Mouse (Mus musculus): ENCODE results near the gene Macf1. TPM values are rescaled to one million over a fixed set of nuclear protein-coding genes. Genes with fewer than 3 reads are reported as not detected.
A peak's percentile ranks its signal among the peaks of the same experiment; 100 is the strongest.

Macf1 gene
- polyA plus RNA-seq, 1 experiment from 2014 or later, result 75.7 TPM

DNA sequence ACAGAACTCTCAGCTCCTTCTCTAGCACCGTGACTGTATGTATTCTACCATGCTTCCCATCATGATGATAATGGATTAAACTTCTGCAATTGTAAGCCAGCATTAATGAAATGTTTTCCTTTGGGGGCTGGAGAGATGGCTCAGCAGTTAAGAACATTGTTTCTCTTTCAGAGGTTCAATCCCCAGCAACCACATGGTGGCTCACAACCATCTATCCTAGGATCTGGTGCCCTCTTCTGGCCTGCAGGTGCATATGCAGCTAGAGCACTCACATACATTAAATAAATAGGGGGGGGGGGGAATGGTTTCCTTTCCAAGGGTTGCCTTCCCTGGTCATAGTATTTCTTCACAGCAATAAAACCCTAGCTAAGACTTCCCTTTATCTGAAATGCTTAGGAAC is 292.0 kb downstream of the Macf1 start:
- ATAC-seq, result no peak
- H3K4me1 ChIP-seq (ENCODE audit: control insufficient read depth, insufficient read depth, low read length), result no peaks in the 10 kb centered on the region
- H3K4me3 ChIP-seq (ENCODE audit: low read depth, low read length), result no peak overlapping the region
- no peaks in the 10 kb centered on the region for H3K9me3 ChIP-seq (replicated peaks; ENCODE audit: control insufficient read depth, low read length, poor library complexity, severe bottlenecking)
- H3K27ac ChIP-seq (ENCODE audit: low read length), result no peak overlapping the region
- peaks cover 46% of the 10 kb centered on the region for H3K36me3 ChIP-seq (ENCODE audit: control insufficient read depth, insufficient read depth, low read length)
- H3K9ac ChIP-seq (ENCODE audit: low read depth, low read length), result no peak overlapping the region
- WGBS, result 69% methylated on average over 1 of the region's 1 CpGs
- H3K27me3 ChIP-seq (ENCODE audit: control insufficient read depth, insufficient read depth, low read depth, low read length), result no peaks in the 10 kb centered on the region
- H3K4me2 ChIP-seq (ENCODE audit: low read length), result no peak overlapping the region

DNA sequence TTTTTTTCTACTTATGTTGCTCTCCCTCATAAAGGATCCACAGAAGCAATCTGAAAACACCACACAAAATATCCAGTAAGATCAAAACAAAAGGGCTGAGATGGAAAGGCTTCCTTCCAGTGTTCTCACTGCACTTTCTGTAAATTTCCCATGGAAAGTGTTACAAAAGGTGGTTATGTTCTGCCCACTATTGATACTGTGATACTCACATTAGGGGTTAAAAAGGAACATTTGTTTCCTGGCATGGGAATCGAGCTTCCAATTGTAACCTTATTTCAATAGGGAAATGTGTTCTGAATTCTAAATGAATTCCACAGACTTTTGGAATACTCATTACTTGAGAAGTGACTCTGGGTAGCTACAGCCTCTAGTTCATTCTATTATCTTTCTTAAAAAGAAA is 299.1 kb downstream of the Macf1 start:
- no peaks in the 10 kb centered on the region for H3K4me1 ChIP-seq (ENCODE audit: control insufficient read depth, insufficient read depth, low read length)
- no peaks in the 10 kb centered on the region for H3K27me3 ChIP-seq (ENCODE audit: control insufficient read depth, insufficient read depth, low read depth, low read length)
- H3K9ac ChIP-seq (ENCODE audit: low read depth, low read length), result no peak overlapping the region
- peaks cover 52% of the 10 kb centered on the region for H3K36me3 ChIP-seq (ENCODE audit: control insufficient read depth, insufficient read depth, low read length)
- peak overlapping the region; percentile 47 for H3K27ac ChIP-seq (ENCODE audit: low read length)
- no peak overlapping the region for H3K4me3 ChIP-seq (ENCODE audit: low read depth, low read length)
- H3K9me3 ChIP-seq (replicated peaks; ENCODE audit: control insufficient read depth, low read length, poor library complexity, severe bottlenecking), result no peaks in the 10 kb centered on the region
- H3K4me2 ChIP-seq (ENCODE audit: low read length), result no peak overlapping the region
- no peak for ATAC-seq
- WGBS, result 27% methylated on average over 1 of the region's 1 CpGs

DNA sequence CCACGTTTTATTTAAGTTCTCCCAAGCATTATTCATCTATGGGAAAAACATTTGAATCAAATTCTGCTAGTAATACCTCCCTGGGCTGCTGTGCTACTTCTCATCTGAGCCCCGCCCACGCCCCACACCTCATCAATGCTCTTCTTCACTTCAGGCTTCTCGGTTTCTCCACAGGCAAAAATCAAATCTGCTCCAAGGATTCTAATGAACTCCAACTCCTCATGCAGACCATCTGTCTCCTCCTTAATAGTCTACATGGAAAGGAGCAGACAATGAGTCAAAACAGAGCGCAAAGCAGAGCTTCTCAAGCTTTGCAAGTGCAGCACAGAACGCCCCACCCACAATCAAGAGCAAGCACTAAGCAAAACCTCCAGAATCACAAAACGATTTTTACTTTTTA is 301.0 kb downstream of the Macf1 start:
- Histone ChIP-seq H3K27me3 (ENCODE audit: control insufficient read depth, insufficient read depth, low read depth, low read length) (no peaks in the 10 kb centered on the region), H3K4me2 (ENCODE audit: low read length) (no peak overlapping the region), H3K36me3 (ENCODE audit: control insufficient read depth, insufficient read depth, low read length) (peaks cover 52% of the 10 kb centered on the region), H3K9ac (ENCODE audit: low read depth, low read length) (no peak overlapping the region), H3K27ac (ENCODE audit: low read length) (no peak overlapping the region), H3K4me1 (ENCODE audit: control insufficient read depth, insufficient read depth, low read length) (no peaks in the 10 kb centered on the region), H3K4me3 (ENCODE audit: low read depth, low read length) (no peak overlapping the region), H3K9me3 (replicated peaks; ENCODE audit: control insufficient read depth, low read length, poor library complexity, severe bottlenecking) (no peaks in the 10 kb centered on the region)
- WGBS, result 89% methylated on average over 7 of the region's 7 CpGs
- ATAC-seq, result no peak

DNA sequence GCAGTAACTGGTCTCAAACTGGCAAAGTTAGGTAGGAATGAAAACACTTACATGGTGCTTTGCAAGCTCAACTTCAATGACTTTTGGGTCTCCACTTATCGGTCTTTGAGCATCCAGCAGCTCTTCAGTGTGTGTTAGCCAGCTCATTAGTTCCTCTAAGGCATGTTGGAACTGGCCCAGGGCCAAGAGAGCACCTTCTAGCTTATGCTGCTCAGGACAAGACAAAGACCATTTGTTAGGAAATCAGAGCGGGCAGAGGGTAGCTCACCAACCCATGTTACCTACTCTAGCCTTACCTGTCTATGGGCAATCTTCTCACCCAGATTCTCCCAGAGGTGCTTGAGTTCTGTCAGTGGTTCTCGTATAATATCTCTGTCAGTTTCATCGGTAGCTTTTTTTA is 302.1 kb downstream of the Macf1 start:
- H3K9me3 ChIP-seq (replicated peaks; ENCODE audit: control insufficient read depth, low read length, poor library complexity, severe bottlenecking), result no peaks in the 10 kb centered on the region
- peaks cover 56% of the 10 kb centered on the region for H3K36me3 ChIP-seq (ENCODE audit: control insufficient read depth, insufficient read depth, low read length)
- WGBS, result 90% methylated on average over 4 of the region's 4 CpGs
- H3K27ac ChIP-seq (ENCODE audit: low read length), result no peak overlapping the region
- H3K27me3 ChIP-seq (ENCODE audit: control insufficient read depth, insufficient read depth, low read depth, low read length), result no peaks in the 10 kb centered on the region
- ATAC-seq, result no peak
- H3K9ac ChIP-seq (ENCODE audit: low read depth, low read length), result no peak overlapping the region
- H3K4me3 ChIP-seq (ENCODE audit: low read depth, low read length), result no peak overlapping the region
- H3K4me1 ChIP-seq (ENCODE audit: control insufficient read depth, insufficient read depth, low read length), result no peaks in the 10 kb centered on the region
- H3K4me2 ChIP-seq (ENCODE audit: low read length), result no peak overlapping the region

- Histone ChIP-seq H3K27me3 (ENCODE audit: control insufficient read depth, insufficient read depth, low read depth, low read length) (no peaks in the 10 kb centered on the region), H3K9me3 (replicated peaks; ENCODE audit: control insufficient read depth, low read length, poor library complexity, severe bottlenecking) (no peaks in the 10 kb centered on the region), H3K4me2 (ENCODE audit: low read length) (no peak overlapping the region), H3K4me3 (ENCODE audit: low read depth, low read length) (no peak overlapping the region), H3K9ac (ENCODE audit: low read depth, low read length) (no peak overlapping the region), H3K27ac (ENCODE audit: low read length) (no peak overlapping the region), H3K36me3 (ENCODE audit: control insufficient read depth, insufficient read depth, low read length) (peaks cover 58% of the 10 kb centered on the region), H3K4me1 (ENCODE audit: control insufficient read depth, insufficient read depth, low read length) (no peaks in the 10 kb centered on the region)
- WGBS, result 93% methylated on average over 11 of the region's 11 CpGs
- no peak for ATAC-seq
Measured at GRCm38 (mm10) chr4:123381598-123381997, 302.6 kb downstream of the Macf1 start.

DNA sequence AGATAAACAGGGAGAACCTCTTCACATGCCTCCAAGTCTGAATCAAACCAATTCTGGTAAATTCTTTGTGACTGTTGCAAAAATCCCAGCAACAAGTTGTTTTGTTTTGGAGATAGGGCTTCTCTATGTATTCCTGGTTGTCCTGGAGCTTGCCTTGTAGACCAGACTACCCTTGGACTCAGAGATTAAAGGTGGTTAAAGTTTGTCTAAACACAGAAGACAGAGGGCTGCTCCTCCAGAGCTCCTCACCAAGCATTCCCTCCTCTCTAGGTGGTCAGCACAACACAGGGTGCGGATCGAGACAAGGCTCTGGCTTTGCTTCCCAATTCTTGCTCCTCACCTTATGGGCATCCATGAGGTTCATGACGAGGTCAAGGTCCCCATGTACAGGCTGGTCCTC is 308.1 kb downstream of the Macf1 start:
- WGBS, result 97% methylated on average over 3 of the region's 3 CpGs
- no peak overlapping the region for H3K4me3 ChIP-seq (ENCODE audit: low read depth, low read length)

DNA sequence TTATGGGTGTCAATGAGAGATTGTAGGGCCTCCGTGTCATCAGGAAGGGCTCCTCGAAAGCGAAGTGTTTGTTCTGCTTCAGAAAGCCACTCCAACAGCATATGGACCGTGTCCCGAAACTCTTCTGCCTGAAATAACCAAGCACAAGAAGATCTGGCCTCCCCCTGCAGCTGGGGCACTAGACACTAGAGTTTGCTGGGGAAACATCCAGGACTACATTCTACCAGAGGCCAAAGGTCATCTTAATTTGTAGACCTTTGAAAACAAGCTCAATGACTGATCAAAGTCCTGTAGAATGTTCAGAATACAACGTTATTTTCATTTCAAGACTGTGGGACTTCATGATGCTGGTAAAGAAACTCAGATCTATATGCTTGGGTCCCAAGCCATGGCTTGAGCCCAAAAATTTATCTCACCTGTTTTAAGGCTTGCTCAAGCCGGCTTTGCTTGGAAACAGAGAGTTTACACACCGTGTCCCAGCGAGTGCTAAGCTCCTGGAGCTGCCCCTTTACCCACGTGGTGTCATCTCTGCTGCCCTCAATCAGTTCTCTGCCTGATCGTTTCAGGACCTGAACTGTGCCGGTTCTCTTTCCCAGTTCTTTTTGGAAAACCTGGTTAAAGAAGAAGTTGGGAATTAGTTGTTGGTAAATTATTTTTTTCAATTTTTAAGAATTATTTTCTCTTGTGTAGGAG is 309.7 kb downstream of the Macf1 start:
- no peaks in the 10 kb centered on the region for H3K9me3 ChIP-seq (replicated peaks; ENCODE audit: control insufficient read depth, low read length, poor library complexity, severe bottlenecking)
- WGBS, result 94% methylated on average over 12 of the region's 12 CpGs
- H3K27ac ChIP-seq (ENCODE audit: low read length), result no peak overlapping the region
- H3K36me3 ChIP-seq (ENCODE audit: control insufficient read depth, insufficient read depth, low read length), result peaks cover 70% of the 10 kb centered on the region
- H3K9ac ChIP-seq (ENCODE audit: low read depth, low read length), result no peak overlapping the region
- H3K4me1 ChIP-seq (ENCODE audit: control insufficient read depth, insufficient read depth, low read length), result no peaks in the 10 kb centered on the region
- no peak overlapping the region for H3K4me2 ChIP-seq (ENCODE audit: low read length)
- ATAC-seq, result no peak
- no peak overlapping the region for H3K4me3 ChIP-seq (ENCODE audit: low read depth, low read length)
- H3K27me3 ChIP-seq (ENCODE audit: control insufficient read depth, insufficient read depth, low read depth, low read length), result no peaks in the 10 kb centered on the region

More for the DNA sequence above, 308.1 kb downstream of the Macf1 start:
- Histone ChIP-seq H3K27me3 (ENCODE audit: control insufficient read depth, insufficient read depth, low read depth, low read length) (no peaks in the 10 kb centered on the region), H3K9ac (ENCODE audit: low read depth, low read length) (no peak overlapping the region), H3K4me2 (ENCODE audit: low read length) (no peak overlapping the region), H3K27ac (ENCODE audit: low read length) (no peak overlapping the region), H3K36me3 (ENCODE audit: control insufficient read depth, insufficient read depth, low read length) (peaks cover 65% of the 10 kb centered on the region), H3K4me1 (ENCODE audit: control insufficient read depth, insufficient read depth, low read length) (no peaks in the 10 kb centered on the region), H3K9me3 (replicated peaks; ENCODE audit: control insufficient read depth, low read length, poor library complexity, severe bottlenecking) (no peaks in the 10 kb centered on the region)
- no peak for ATAC-seq

GRCm38 (mm10) chr4:123363555-123363954 is 320.6 kb downstream of the Macf1 start:
- H3K36me3 ChIP-seq (ENCODE audit: control insufficient read depth, insufficient read depth, low read length), result peaks cover 27% of the 10 kb centered on the region
- no peaks in the 10 kb centered on the region for H3K27me3 ChIP-seq (ENCODE audit: control insufficient read depth, insufficient read depth, low read depth, low read length)
- ATAC-seq, result no peak
- no peak overlapping the region for H3K4me2 ChIP-seq (ENCODE audit: low read length)
- no peak overlapping the region for H3K9ac ChIP-seq (ENCODE audit: low read depth, low read length)
- H3K4me3 ChIP-seq (ENCODE audit: low read depth, low read length), result no peak overlapping the region
- 94% methylated on average over 4 of the region's 4 CpGs for WGBS
- H3K27ac ChIP-seq (ENCODE audit: low read length), result no peak overlapping the region
- no peaks in the 10 kb centered on the region for H3K4me1 ChIP-seq (ENCODE audit: control insufficient read depth, insufficient read depth, low read length)
- H3K9me3 ChIP-seq (replicated peaks; ENCODE audit: control insufficient read depth, low read length, poor library complexity, severe bottlenecking), result no peaks in the 10 kb centered on the region

DNA sequence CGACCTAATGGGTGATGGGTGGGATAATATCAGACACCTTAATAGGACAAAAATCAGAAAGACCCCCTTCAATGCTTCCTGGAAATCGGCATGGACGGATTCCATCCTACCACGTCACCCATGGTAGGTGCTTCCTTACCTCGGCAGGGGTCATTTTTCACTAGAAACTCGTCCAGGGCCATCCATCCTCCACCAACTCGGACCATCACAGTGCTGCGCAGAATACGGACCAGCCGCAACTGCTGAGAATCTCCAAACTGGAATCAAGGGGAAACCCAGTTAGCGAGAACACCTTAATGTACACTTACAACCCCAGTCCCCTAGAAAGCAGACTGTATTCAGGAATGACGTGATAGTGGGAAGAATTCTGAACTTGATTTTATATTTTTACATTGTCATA is 323.4 kb downstream of the Macf1 start:
- Histone ChIP-seq H3K4me3 (ENCODE audit: low read depth, low read length) (no peak overlapping the region), H3K9me3 (replicated peaks; ENCODE audit: control insufficient read depth, low read length, poor library complexity, severe bottlenecking) (no peaks in the 10 kb centered on the region), H3K4me1 (ENCODE audit: control insufficient read depth, insufficient read depth, low read length) (no peaks in the 10 kb centered on the region), H3K9ac (ENCODE audit: low read depth, low read length) (no peak overlapping the region), H3K27me3 (ENCODE audit: control insufficient read depth, insufficient read depth, low read depth, low read length) (no peaks in the 10 kb centered on the region), H3K27ac (ENCODE audit: low read length) (no peak overlapping the region), H3K4me2 (ENCODE audit: low read length) (no peak overlapping the region), H3K36me3 (ENCODE audit: control insufficient read depth, insufficient read depth, low read length) (peaks cover 27% of the 10 kb centered on the region)
- 95% methylated on average over 12 of the region's 12 CpGs for WGBS
- ATAC-seq, result no peak

All from midbrain, embryonic 16.5 days (tissue).